Mouse (Mus musculus) olfactory bulb, adult 2 months (tissue): ENCODE data around the gene Mpnd.
"Not testable (repeated sequence)": the region's sequence is repeated elsewhere in the genome, so short reads cannot be mapped to it uniquely, and the experiment has no call there.

Experiments used
- CTCF ChIP-seq: fragments of 200-500 bp; IDR thresholded peaks from 2 replicates; pipeline ENCODE4 v1.5.1; 2012; ENCODE audit warnings: low read depth, mild to moderate bottlenecking, low read length, moderate library complexity; ENCODE audit not compliant: insufficient read depth
- POLR2A ChIP-seq: fragments of 200-500 bp; IDR thresholded peaks from 2 replicates; pipeline ENCODE4 v1.6.1; 2012; ENCODE audit warnings: mild to moderate bottlenecking, low read depth, low read length, moderate library complexity; ENCODE audit not compliant: insufficient read depth

DNA sequence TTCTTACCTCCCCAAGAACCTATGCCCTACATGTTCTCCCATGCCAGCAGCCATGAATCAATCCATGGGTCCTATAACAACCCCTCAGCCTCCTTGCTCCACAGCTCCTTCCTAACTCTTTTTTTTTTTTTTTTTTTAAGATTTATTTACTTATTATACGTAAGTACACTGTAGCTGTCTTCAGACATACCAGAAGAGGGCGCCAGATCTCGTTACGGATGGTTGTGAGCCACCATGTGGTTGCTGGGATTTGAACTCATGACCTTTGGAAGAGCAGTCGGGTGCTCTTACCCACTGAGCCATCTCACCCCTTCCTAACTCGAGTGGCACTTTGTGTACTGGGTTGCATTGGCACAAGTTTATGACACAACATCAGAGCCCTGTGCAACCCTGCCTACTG, 60.2 kb downstream of the Mpnd start:
- TF ChIP-seq POLR2A, CTCF: not testable (repeated sequence)
